Mouse (Mus musculus) retina, embryonic 14.5 days (tissue): ENCODE measurements around the gene Plxna4.
A peak's percentile ranks its signal among the peaks of the same experiment; 100 is the strongest.

Source experiments
- DNase-seq: peaks from one replicate; pipeline ENCODE4 v3.0.0-alpha.2; 2015; ENCODE audit warnings: low spot score

The Plxna4 gene

DNA sequence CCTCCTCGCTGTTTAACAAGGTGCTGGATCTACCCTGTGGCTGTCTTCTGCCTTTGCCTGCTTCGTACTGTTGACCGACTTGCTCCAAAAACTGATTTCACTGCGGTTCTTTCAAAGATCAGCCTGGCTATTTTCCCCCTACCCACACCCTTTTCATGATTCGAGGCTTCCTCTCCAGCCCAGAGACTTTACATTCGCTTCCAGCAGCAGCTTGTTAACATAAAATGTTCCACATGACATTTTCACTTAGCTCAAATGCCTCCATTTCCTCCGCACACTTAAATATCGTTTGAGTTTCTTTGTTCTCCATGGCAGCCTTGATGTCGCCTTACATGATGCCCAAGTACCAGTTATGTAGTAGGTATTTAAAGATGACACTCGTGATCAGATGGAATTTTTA lies 336.3 kb downstream of the Plxna4 start:
- DNase-seq, result no peak

DNA sequence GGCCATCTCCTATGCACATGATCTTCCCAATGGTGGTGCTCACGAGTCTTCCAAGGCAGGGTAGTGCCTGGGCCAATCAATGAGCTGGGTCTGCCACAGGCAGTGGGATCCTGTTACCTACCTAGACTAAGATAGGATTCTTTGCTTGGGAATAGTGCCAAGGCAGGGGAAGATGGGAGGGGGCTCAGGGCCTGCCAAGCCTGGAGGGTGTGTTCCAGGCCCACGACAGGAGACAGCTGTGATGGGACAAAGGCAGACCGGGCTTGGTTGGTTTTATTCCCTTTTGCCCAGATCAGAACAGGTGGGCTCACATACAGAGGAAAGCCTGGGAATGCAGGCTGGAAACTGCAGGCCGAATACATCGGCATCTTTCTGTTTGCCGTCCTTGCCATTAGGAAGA lies 342.0 kb downstream of the Plxna4 start:
- no peak for DNase-seq

- DNase-seq, result peak; percentile 74
These were observed 345.0 kb downstream of the Plxna4 start for GRCm38 (mm10) chr6:32243040-32243439.

- no peak for DNase-seq
These were observed 356.6 kb downstream of the Plxna4 start for GRCm38 (mm10) chr6:32231383-32231782.

- DNase-seq, result peak; percentile 53
These were observed 361.4 kb downstream of the Plxna4 start for GRCm38 (mm10) chr6:32226636-32227035.

DNA sequence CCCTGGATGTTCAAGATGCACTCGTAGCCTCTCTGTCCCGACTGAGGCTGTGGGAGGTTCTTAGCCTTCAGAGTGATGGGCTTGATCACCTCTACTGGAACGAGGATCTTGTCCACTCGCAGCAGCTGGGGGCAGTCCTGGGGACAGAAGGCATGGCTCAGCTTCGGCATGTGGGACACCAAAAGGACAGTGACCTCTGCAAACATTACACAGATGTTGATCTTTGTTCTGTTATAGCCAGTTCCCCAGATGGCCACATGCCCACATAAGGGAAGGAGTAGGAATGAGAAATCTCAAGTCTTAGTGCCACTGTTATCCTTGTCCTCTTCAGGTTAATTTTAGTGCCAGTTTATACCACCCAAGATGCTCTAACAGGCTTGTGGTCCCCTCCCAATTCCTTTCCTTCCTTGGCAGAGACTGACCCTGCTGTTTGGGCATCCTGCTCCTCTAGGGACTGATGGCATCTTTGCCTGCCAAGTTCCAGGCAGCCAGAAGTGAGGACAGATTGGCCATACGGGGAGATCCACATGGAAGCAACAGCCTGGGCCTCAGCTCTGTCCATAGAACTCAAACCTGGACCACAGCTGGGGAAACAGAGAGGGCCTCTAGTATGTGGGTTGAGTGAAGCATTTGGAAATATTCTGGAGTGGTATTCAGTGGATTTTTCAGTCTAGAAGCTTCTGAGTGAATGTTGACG lies 363.8 kb downstream of the Plxna4 start:
- DNase-seq, result no peak

DNA sequence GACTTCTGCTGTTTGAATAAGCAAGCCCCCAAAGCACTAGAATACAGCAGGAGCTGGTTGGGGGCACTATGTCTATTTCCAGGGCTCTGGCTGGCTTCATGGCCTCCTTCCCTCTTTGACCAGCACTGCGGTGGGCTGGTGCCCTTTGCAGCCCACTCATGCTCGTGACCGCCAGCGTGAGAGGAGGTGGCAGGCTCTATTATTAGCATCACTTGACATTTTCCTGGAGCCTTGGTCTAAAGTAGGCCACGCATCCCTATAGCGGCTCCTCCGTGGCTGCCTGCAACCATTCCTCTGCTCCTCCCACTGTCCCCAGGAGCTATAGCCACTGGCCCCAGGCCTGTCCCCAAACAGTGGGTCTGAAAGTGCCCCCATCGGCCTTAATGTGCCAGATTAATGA lies 367.2 kb downstream of the Plxna4 start:
- DNase-seq, result no peak

- no peak for DNase-seq
These were observed 369.4 kb downstream of the Plxna4 start for GRCm38 (mm10) chr6:32218544-32218943.

DNA sequence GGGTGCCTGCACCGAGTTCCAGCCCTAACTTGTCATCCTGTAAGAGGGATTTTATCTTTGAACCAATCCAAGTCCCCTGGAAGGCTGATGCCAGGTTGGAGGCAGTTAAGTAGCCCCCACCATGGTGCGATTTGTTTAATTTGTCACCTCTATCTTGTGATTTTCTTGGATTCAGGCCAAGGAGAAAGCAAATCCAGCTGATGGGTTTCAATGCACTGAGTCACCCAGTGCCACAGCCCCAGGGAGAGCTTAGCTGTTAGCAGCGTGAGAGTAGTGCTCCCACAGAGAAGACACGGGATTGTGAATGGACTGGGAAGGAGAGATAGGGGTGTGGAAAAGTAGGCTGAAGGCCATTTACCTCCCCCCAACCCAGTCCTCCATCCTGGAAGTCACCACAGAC lies 375.6 kb downstream of the Plxna4 start:
- no peak for DNase-seq

- no peak for DNase-seq
These were observed 377.9 kb downstream of the Plxna4 start for GRCm38 (mm10) chr6:32210139-32210538.

DNA sequence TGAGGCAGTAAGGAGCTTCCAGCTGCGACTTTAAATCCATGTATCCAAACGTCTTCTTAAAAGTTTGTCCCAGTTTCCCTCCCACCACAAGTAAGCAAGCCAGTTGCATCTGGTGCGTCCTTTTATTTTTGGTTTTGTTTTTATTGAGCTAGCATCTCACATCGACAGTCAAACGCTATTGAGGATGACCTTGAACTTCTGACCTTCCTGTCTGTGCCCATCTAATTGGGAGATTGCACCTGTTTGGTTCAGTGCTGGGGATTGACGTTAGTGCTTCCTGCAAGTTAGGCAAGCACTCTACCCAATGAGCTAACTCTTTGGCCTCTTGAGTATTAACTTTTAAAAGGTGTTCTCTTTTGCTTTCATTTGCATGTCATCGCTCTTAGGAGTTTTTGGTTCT lies 379.0 kb downstream of the Plxna4 start:
- DNase-seq, result no peak

GRCm38 (mm10) chr6:32204253-32204652 lies 383.7 kb downstream of the Plxna4 start:
- no peak for DNase-seq

DNA sequence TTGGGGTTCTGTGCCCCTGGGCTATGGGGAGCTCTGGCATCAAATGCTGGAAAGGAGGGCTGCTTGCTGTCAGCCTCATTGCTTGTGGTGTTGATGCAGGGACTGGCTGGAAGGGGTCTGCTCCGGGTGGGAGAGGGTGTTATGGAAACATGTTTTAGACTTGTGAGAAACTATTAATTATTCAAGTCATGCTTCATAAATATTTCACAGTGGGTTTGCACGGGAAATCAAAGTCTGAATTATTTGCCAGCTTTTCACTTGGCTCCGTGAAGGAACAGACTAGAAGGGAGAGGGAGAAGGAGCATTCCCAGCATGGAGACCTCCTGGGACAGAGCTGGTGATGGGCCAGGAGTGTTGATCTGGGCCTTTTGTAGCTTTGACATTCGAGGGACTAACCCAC lies 384.6 kb downstream of the Plxna4 start:
- DNase-seq, result peak; percentile 31

- no peak for DNase-seq
These were observed 385.3 kb downstream of the Plxna4 start for GRCm38 (mm10) chr6:32202664-32203192.

DNA sequence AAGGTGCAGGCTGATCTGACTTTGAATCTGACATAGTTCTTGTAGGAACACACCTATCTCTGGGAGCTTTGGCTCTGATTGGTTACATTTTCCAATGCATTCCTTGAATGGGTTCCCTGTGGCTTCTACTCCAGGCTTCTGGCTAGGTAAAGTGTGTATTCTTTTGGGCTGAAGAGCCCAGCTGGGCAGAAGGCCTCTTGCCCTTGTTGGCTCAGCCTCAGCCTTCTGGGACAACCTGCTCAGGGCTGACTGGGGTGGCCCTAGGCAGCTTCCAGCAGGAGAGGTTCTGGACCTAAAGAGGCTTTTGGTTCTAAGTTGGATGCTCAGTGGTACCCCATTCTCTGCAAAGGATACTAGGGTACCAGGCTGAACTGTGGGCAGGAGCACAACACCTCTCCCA lies 386.5 kb downstream of the Plxna4 start:
- no peak for DNase-seq

- DNase-seq, result no peak
These were observed 388.4 kb downstream of the Plxna4 start for GRCm38 (mm10) chr6:32199616-32200015.

DNA sequence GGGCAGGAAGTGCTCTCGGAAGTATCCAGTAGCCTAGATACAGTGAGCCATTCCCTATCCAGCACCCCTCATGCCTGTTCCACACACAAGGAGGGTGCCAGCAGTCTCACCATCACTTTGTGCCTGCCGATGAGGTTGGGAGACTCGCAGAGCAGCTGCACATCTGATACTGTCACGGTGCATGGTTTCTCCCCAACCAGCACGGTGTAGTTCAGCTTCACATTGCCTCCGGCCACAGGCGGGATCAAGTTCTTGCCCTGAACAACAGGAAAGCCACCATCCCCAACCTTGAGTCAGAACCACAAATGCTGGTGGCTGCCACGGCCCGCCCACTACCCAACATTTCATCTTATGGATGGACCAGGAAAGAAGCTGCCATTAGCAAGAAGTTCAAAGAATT lies 391.1 kb downstream of the Plxna4 start:
- no peak for DNase-seq

DNA sequence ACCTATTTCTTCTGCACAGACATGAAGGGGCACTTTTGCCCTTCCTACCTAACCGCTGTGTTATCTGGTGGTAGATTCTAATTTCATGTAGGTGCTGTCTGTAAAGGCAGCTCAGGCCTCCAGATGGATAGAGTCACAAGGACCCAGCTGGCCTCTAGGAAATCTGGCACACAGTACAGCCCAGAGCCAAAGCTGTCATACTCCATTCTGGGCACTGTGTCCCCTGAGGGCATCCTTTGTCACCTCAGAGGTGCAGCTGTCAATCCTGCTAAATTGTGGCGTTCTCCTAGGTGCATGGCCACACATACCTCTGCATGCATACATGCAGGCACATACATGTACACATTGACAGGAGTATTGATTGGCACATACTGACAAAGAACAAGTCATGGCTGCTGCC lies 394.9 kb downstream of the Plxna4 start:
- DNase-seq, result no peak

DNA sequence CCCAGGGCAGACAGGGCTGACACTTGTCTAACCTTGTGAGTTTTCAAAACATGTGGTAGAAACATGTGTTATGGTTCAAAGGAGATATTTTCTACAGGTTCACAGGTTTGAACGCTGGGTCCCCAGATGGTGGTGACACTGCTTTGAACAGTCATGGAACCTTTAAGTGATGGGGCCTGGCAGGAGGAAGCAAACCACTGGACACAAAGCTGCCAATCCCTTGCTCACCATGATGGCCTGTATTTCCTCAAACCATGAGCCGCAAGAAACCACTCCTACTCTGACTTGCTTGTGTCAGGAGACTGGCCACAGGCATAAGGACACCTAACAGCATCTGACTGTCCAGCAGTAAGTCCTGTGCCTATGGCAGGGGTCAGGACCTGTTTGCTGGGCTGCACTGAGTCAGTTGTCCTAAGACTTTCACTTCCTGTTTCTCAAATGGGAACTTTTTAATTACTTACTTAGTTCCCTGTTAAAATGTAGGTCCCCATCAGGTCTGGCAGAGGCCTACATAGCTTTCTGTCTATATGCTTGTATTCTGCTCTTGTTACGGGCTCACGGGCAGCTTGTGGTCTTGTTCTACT lies 403.5 kb downstream of the Plxna4 start:
- no peak for DNase-seq

DNA sequence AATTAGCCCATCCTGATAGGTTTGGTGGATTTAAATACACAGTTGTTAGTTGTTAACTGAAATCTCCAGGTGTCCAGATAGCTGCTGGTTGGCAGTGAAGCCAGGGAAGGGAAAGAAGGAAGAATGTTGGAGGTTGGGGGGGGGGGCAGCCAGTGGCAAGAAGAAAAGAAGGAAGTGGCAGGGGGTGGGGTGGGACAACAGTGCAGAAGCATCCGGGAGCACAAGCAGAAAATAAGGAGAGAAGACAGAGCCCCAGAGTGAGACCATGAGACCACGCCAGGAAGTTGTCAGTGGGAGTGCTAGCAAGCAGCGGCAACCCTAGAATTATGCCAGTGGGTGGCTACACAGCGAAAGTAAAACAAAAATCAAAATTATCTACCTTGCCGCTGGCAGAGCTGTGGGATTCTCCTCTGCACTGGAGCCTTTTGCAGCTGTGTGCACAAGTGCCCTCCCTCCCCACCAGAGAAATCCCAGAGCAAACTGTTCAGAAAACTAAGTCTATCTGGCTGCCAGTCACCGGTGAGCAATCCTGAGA lies 404.3 kb downstream of the Plxna4 start:
- DNase-seq, result no peak

GRCm38 (mm10) chr6:32180012-32180358 lies 408.0 kb downstream of the Plxna4 start:
- no peak for DNase-seq

DNA sequence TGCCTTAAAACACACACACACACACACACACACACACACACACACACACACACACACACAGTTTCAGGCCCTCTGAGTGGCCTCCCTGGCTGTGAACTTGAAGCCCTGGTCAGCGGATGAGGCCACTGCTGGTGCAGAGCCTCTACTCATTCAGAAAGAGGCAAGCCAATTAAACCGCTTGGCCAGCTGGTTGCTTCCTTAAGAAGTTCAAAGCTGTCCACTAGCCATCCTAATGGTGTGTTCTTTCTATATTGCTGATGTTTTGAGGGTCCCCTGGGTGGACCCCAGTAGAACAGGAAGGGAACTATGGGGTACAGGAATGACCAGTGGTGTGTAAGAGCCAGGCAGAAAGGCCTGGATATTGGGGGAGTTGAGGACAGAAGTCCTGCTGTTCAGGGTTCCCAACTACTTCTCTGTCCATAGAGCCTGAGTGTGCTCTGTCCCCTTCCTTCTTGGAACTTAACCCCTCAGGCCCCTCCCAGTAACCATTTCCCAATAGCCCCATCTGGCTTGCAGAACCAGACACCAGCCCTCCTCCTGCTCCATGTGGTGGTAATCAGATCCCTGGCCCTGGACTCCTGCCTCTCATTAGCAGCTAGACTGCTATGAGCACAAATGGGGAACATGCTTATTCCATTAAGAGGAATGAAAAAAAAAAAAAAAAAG lies 408.5 kb downstream of the Plxna4 start:
- DNase-seq, result peak; percentile 12

GRCm38 (mm10) chr6:32177905-32178304 lies 410.1 kb downstream of the Plxna4 start:
- peak; percentile 31 for DNase-seq
